Mouse (Mus musculus) bone marrow, adult 2 months (tissue): ENCODE measurements around the gene Efnb2.

ENCODE experiments used
- CTCF ChIP-seq: fragments of 200-500 bp; IDR thresholded peaks from 2 replicates; pipeline ENCODE4 v1.5.1; 2011; ENCODE audit warnings: low read length, control low read depth; ENCODE audit not compliant: control insufficient read depth, insufficient read depth
- POLR2A ChIP-seq: fragments of 200-500 bp; IDR thresholded peaks from 2 replicates; pipeline ENCODE4 v1.6.1; 2011; ENCODE audit warnings: low read depth, mild to moderate bottlenecking, control low read depth, low read length, borderline replicate concordance; ENCODE audit not compliant: control insufficient read depth

DNA sequence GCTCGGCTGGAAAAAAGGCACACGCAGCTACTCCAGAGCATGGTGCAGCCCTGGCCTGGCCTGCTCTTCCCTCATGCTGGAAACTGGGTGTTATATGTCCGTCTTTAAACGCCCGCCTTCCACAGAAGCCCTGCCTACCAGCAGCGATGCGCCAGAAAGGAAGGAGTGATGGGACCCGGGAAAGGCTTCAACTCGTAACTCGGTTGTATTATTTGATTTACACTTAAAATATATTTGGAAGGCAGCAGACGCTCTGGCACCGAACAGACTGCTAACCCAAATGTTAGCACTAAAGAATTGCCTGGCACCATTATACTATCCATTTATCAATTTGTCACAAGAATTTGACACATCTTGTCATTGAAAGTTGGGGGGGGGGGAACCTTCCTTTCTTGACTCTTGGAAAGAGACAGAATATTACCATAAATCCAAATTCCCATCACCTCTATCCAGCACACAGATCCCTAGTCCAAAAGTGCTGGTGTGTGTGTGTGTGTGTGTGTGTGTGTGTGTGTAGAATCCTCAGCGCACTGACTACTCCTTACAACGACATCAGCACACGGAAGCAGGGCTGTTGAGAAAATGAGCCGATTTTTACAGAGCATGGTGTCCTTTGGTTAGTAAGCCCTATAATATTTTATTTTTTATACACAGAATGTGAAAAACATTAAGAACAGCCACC, 39.7 kb downstream of the Efnb2 start:
- TF ChIP-seq CTCF (no peak), POLR2A (no peak)
